Mouse (Mus musculus) lung, embryonic 16.5 days (tissue): ENCODE data around the gene Sept7. TPM values are rescaled to one million over a fixed set of nuclear protein-coding genes. Genes with fewer than 3 reads are reported as not detected.

Source experiments
- ATAC-seq: fragments of 200-750 bp; cut with Nextera tagmentation; 2 replicates; pipeline ENCODE4 v1.8.0; 2017; ENCODE audit warnings: low read depth, mild to moderate bottlenecking, moderate library complexity
- H3K27ac ChIP-seq: fragments of 300-500 bp; sonication (generic); 2 replicates; pipeline ENCODE4 v1.5.1; 2014; ENCODE audit warnings: mild to moderate bottlenecking, control low read depth, low read length
- H3K27me3 ChIP-seq: fragments of 300-500 bp; sonication (generic); 2 replicates; pipeline ENCODE4 v1.6.1; 2014; ENCODE audit warnings: low read depth, low read length, mixed read lengths; ENCODE audit not compliant: control insufficient read depth, insufficient read depth
- H3K36me3 ChIP-seq: fragments of 300-500 bp; sonication (generic); 2 replicates; pipeline ENCODE4 v1.6.1; 2014; ENCODE audit warnings: low read length; ENCODE audit not compliant: control insufficient read depth, insufficient read depth
- H3K4me1 ChIP-seq: fragments of 300-500 bp; sonication (generic); replicated peaks from 2 replicates; pipeline ENCODE4 v1.6.1; 2014; ENCODE audit warnings: low read length, mixed read lengths; ENCODE audit not compliant: control insufficient read depth, insufficient read depth
- H3K4me2 ChIP-seq: fragments of 300-500 bp; sonication (generic); 2 replicates; pipeline ENCODE4 v1.6.1; 2014; ENCODE audit warnings: low read depth, low read length, control low read depth
- H3K4me3 ChIP-seq: fragments of 300-500 bp; sonication (generic); 2 replicates; pipeline ENCODE4 v1.5.1; 2014; ENCODE audit warnings: mild to moderate bottlenecking, low read length, control low read depth
- H3K9ac ChIP-seq: fragments of 300-500 bp; sonication (generic); 2 replicates; pipeline ENCODE4 v1.6.1; 2014; ENCODE audit warnings: low read length, control low read depth
- H3K9me3 ChIP-seq: fragments of 300-500 bp; sonication (generic); 2 replicates; pipeline ENCODE4 v1.6.1; 2016; ENCODE audit warnings: low read length; ENCODE audit not compliant: control insufficient read depth
- WGBS: fragments of 180-500 bp; shearing (Covaris S2); extraction: QIAGEN DNeasy Blood & Tissue Kit; methylation state at CpG from one replicate; pipeline ENCODE4 v1.1.7; 2014; 5-methylcytosine and 5-hydroxymethylcytosine counted together
- polyA plus RNA-seq: library from polyadenylated mRNA; unstranded; fragments of >200 nt; fragmentation: Nextera tagmentation; extraction: Ambion mirVana; gene quantifications from 2 replicates; pipeline ENCODE4 v1.2.1, GENCODE M21; 2015

Sept7 gene
- polyA plus RNA-seq = 302 and 327 TPM in 2 replicates

DNA sequence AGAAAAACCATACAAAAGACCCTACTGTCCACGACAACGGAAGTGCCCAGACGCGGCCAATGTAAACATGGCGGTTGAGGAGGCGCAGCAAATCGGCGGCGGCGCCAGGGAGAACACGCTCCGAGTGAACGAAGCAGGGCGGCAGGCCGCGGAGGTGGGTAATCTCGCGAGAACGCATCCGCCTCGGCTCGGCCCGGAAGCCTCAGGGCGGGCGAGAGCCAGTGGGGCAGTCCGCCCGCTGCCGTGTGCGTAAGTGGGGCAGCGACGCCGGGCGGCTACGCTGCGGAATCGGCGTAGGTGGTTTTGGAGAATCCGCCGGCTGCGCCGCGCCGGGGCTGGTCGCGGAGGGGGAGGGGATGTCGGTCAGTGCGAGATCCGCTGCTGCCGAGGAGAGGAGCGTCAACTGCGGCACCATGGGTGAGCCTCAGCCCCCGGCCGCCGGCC is at the start of gene Sept7:
Gene Sept7 (plus strand): TSS at position 157 of the 444 bp plus-strand sequence.
- Histone ChIP-seq H3K9me3 (no peaks in the 10 kb centered on the region), H3K36me3 (no peaks in the 10 kb centered on the region), H3K4me3 (peak within 1 kb of the TSS; percentile 100), H3K4me2 (peak within 1 kb of the TSS; percentile 85), H3K27me3 (no peaks in the 10 kb centered on the region), H3K4me1 (peaks cover 7% of the 10 kb centered on the region), H3K27ac (peak within 1 kb of the TSS; percentile 98), H3K9ac (peak within 1 kb of the TSS; percentile 100)
- under 1% methylated on average over 54 of the region's 54 CpGs for WGBS
- ATAC-seq = peak; percentile 98

DNA sequence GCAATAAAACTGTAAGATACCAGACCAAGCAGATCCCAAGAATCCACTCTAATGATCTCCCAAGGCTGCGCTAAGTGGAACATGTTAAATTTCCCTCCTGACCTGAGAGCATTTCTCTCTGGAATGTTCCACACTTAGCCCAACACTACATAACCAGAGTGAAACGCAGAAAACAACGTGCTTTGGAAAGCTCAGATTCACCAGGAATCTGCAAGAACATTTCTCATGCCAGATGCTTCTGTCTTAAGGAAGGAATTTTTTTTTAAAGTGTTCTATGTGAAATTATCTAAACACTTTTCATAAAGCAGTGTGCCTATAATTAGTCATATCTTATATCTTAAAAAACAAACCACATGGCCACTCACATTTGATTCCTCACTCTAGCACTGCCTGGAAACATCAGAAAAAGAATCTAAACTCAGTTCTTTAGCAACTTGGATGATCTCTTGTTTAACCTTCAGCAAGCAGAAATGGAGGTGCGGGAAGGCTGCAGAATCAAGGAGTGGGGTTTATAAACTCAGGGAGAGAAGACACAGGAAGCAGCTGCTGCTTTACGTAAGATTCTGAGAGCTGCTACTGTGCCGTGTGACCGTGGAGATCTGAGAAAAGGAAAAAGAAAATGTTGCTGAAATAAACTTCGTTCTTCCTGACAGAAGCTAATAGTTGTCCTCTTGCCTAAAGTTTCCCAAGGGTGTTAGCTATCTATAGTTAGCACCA is 44.0 kb upstream of the Sept7 start:
- H3K9me3 ChIP-seq = no peaks in the 10 kb centered on the region; the same call in 1 of the 2 replicates
- H3K4me3 ChIP-seq = no peak overlapping the region
- H3K36me3 ChIP-seq = no peaks in the 10 kb centered on the region
- no peak overlapping the region for H3K9ac ChIP-seq
- 0 out of 2 replicates have a peak, but pooled peaks have one; percentile 27 for ATAC-seq
- peaks cover 5% of the 10 kb centered on the region for H3K4me1 ChIP-seq
- peak overlapping the region; percentile 84 for H3K27ac ChIP-seq
- WGBS = 37% methylated on average over 8 of the region's 8 CpGs
- H3K27me3 ChIP-seq = no peaks in the 10 kb centered on the region
- no peak overlapping the region for H3K4me2 ChIP-seq

DNA sequence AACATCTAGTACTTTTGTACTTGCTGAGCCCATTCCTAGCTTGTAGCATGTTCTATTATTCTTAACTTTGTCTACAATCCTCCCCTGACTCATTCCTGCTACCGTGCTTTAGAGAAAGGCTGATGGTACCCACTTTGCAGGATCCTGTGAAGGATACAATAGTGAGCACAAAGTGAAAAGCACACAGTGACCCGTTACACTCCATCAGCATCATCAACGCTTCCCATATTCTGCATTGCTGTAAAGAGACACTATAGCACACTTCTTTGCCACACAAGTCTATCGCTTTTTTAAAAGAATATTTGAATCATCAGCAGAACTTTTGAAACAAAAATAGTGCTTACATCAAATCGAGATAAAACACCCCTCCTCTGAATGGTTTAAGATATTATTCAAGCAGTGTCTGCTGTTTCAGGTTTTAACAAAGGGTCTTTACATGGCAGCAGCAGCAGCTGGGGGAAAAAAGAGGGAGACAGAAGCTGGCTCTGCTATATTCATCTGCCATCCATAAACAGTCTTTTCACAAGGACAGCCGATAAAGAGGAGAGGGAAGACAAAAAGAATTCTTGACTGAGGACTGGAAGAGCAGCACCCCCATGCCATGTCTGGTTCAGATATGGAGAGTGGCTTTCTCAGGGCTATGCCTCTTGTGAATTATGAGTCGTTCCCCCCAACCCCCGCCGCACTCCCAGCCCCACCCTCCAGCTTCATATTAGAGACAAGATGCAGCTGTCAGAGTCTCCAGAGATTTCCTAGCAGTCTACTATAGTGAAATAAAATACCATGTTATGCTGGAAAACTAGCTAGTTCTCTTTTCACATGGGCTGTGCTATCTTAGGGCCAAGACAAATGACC is 39.7 kb upstream of the Sept7 start:
- no peaks in the 10 kb centered on the region for H3K27me3 ChIP-seq
- peaks cover 10% of the 10 kb centered on the region for H3K4me1 ChIP-seq
- ATAC-seq = peak; percentile 91
- H3K27ac ChIP-seq = peak overlapping the region; percentile 73
- no peak overlapping the region for H3K9ac ChIP-seq
- WGBS = 39% methylated on average over 9 of the region's 9 CpGs
- H3K4me3 ChIP-seq = no peak overlapping the region
- no peaks in the 10 kb centered on the region for H3K36me3 ChIP-seq
- no peaks in the 10 kb centered on the region; the same call in 1 of the 2 replicates for H3K9me3 ChIP-seq
- no peak overlapping the region for H3K4me2 ChIP-seq

DNA sequence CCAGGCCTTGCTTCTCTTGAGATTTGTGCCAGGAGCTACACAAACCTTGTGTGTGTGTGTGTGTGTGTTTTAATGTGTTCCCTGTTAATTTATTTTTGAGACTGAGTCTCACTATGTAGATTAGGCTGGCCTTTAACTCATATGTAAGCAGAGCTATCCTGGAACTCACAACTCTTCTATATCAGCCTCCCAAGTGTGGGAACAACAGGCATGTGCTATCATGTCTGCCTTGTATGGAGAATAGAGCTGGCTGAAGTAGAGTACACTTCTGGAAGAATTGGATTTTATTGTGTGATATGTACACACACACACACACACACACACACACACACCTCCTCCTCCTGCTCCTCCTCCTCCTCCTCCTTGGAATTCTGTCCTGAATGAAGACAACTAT is 39.1 kb upstream of the Sept7 start:
- Histone ChIP-seq H3K4me2 (no peak overlapping the region), H3K9ac (no peak overlapping the region), H3K36me3 (no peaks in the 10 kb centered on the region), H3K27ac (peak overlapping the region; percentile 68), H3K9me3 (no peaks in the 10 kb centered on the region; the same call in 1 of the 2 replicates), H3K27me3 (no peaks in the 10 kb centered on the region), H3K4me1 (peaks cover 10% of the 10 kb centered on the region), H3K4me3 (no peak overlapping the region)
- no peak; the same call in 1 of the 2 replicates for ATAC-seq

DNA sequence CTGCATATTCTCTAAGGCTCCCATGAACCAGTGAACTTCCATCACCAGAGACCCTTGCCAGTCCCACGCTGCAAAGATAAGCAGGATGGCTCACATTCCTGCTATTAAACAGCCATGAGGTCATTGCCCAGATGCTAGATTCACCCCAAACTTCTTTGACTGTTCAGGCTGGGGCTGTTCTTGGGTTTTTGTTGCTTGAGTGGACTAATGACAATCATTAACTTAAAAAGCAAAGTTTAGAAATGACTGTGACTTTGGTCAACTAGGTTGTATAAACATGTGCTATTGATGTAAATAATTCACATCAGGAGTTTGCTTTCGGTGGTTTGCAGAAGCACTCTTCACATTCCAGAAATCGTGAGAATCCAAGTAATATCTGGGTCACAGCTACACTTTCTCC is 36.8 kb upstream of the Sept7 start:
- peaks cover 20% of the 10 kb centered on the region for H3K4me1 ChIP-seq
- no peak for ATAC-seq
- no peak overlapping the region for H3K9ac ChIP-seq
- no peak overlapping the region for H3K4me2 ChIP-seq
- no peaks in the 10 kb centered on the region for H3K36me3 ChIP-seq
- H3K27me3 ChIP-seq = no peaks in the 10 kb centered on the region
- WGBS = 15% methylated on average over 3 of the region's 3 CpGs
- no peak overlapping the region for H3K4me3 ChIP-seq
- no peak overlapping the region for H3K27ac ChIP-seq
- no peaks in the 10 kb centered on the region for H3K9me3 ChIP-seq

DNA sequence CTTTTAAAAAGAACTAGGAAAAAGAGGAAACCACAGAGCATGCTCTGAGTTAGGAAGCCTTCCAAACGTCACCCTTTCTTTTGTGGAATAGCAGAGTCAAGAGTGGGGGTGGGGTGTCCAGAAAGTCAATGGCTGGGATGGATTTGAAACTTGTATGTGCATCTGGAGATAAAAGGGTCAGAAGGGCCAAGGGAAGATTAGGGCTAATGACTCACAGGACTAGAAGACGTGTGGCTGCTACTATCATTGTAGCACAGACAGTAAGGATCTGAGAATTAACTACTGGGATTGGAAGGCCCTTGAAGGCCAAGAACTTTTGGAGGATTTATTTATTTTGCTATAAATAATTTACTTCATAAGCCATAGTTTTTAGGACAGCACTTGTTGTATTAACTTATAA is 36.0 kb upstream of the Sept7 start:
- H3K4me2 ChIP-seq = no peak overlapping the region
- no peaks in the 10 kb centered on the region for H3K27me3 ChIP-seq
- H3K4me1 ChIP-seq = peaks cover 20% of the 10 kb centered on the region
- no peak overlapping the region for H3K4me3 ChIP-seq
- no peak for ATAC-seq
- WGBS = 24% methylated on average over 2 of the region's 2 CpGs
- no peaks in the 10 kb centered on the region for H3K9me3 ChIP-seq
- no peak overlapping the region for H3K27ac ChIP-seq
- no peak overlapping the region for H3K9ac ChIP-seq
- H3K36me3 ChIP-seq = no peaks in the 10 kb centered on the region

DNA sequence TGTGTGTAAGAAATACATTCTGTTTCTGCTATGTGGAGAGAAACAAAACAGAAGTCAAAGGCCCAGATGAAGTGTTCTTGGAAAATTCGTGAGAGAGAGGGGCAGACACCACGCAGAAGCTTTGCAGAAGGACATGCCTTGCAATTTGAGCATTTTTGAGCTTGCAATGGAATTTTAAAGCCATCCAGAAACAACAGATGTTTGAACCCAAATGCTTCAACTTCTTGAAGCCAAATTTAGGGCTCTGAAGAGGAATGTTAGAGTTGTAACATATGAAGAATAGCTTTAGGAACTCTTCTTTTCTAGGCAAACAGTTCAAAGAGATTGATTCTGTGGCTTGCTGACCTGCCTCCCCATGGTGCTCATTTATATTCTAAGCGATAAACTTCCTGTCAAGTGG is 33.3 kb upstream of the Sept7 start:
- Histone ChIP-seq H3K27ac (peak overlapping the region; percentile 69), H3K4me1 (peaks cover 15% of the 10 kb centered on the region), H3K27me3 (no peaks in the 10 kb centered on the region), H3K9ac (no peak overlapping the region), H3K4me3 (no peak overlapping the region), H3K36me3 (no peaks in the 10 kb centered on the region), H3K9me3 (no peaks in the 10 kb centered on the region), H3K4me2 (no peak overlapping the region)
- WGBS = 29% methylated on average over 3 of the region's 3 CpGs
- peak; percentile 76; the same call in 1 of the 2 replicates for ATAC-seq

DNA sequence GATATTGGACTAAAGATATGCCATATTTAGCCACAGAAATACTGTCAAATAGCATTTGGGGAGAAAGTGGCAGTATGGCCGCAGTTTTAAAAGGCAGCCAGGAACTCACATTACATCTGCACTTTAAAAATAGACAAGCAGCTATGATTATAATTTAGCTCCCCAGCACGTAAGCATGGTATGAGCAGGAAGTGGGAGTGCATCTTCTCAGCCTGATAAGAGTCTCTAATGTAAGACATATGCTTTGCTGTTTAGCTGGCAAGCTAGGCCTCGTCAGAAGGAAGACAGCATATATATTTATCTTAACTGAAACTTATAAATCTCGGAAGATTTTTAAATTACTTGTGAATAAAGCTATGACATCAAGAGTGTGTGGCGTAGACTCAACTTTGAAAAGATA is 32.4 kb upstream of the Sept7 start:
- WGBS = 37% methylated on average over 5 of the region's 5 CpGs
- Histone ChIP-seq H3K9ac (no peak overlapping the region), H3K4me3 (no peak overlapping the region), H3K27me3 (no peaks in the 10 kb centered on the region), H3K36me3 (no peaks in the 10 kb centered on the region), H3K27ac (peak overlapping the region; percentile 43), H3K9me3 (no peaks in the 10 kb centered on the region), H3K4me2 (no peak overlapping the region), H3K4me1 (peaks cover 15% of the 10 kb centered on the region)
- ATAC-seq = peak; percentile 79

DNA sequence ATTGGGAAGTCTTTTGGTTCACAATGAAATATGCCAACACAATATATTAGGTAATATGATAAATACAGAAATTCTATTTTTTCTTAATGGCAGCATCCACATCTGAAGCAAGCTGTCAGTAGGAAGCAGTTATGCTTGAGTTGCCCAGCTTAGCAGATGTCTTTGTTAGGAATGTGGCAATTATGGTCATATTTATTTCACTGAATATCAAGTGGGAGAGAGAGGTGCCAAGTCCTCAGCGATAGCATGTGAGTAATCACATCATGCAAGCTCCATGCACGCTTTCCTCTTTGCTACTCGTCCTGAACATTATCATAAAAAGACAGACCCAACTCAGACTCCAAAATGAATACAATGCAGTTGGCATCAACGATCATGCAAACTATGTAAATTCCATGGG is 27.3 kb upstream of the Sept7 start:
- no peaks in the 10 kb centered on the region for H3K36me3 ChIP-seq

More for the DNA sequence above, 27.3 kb upstream of the Sept7 start:
- Histone ChIP-seq H3K27ac (no peak overlapping the region), H3K4me2 (no peak overlapping the region), H3K4me3 (no peak overlapping the region), H3K4me1 (no peaks in the 10 kb centered on the region), H3K27me3 (no peaks in the 10 kb centered on the region), H3K9ac (no peak overlapping the region), H3K9me3 (no peaks in the 10 kb centered on the region)
- no peak for ATAC-seq
- 80% methylated on average over 4 of the region's 4 CpGs for WGBS
